Mouse (Mus musculus): ENCODE data around the gene Dock4. TPM values are rescaled to one million over a fixed set of nuclear protein-coding genes. Genes with fewer than 3 reads are reported as not detected.

Dock4 gene
- polyA plus RNA-seq, 1 experiment, result 41.2 TPM

DNA sequence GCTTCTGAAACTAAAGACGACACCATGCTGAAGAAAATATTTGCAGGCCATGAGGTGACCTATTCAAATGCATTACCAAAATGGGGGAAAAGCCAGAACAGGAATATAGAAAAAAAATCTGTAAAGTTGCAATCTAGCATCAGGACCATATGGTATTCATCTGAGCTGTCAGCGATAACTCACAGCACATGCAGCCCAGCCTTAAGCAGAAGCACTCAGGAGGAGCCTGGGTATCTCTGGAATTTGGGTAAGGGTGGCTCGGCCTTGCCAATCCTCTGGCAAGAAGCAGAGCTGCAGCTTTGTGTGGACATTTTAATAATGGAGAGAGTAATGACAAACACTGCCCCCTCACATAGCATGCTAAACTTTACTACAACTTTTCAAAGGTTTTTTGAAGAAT, 15.8 kb upstream of the Dock4 start:
- Histone ChIP-seq H3K4me3 (ENCODE audit: insufficient read depth, low read length) (no peak overlapping the region), H3K4me1 (ENCODE audit: control insufficient read depth, insufficient read depth, low read length) (peaks cover 1% of the 10 kb centered on the region; the same call in 1 of the 2 replicates), H3K27ac (ENCODE audit: insufficient read depth, low read length) (no peak overlapping the region)
- no peak for TF ChIP-seq POLR2A (IDR thresholded peaks at IDR 0.05; ENCODE audit: extremely low read depth, insufficient read depth, low read length)
- no peak for TF ChIP-seq CTCF (IDR thresholded peaks at IDR 0.05; ENCODE audit: extremely low read depth, insufficient read depth, low read length)

DNA sequence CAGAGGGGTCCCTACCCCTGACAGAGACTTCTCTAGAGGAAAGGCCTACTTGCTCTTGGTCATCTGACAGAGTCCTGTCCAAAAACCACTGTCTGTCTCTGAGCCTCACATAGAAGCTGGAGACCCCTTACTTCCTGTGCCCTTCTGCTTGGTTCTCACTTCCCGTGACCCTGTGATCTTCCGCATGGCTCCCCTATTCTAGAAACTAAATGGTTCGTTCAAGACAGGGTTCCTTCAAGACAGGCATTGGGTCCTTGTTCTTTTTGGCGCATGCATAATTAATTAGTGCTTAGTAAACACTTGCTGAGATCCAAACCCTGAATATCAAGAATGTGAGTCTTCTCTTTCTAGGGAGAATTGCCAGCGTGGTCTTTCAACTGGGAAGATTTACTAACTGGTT, 14.7 kb upstream of the Dock4 start:
- TF ChIP-seq CTCF (IDR thresholded peaks at IDR 0.05; ENCODE audit: extremely low read depth, insufficient read depth, low read length), result no peak
- TF ChIP-seq POLR2A (IDR thresholded peaks at IDR 0.05; ENCODE audit: extremely low read depth, insufficient read depth, low read length), result no peak
- H3K27ac ChIP-seq (ENCODE audit: insufficient read depth, low read length), result no peak overlapping the region
- peaks cover 1% of the 10 kb centered on the region; the same call in 1 of the 2 replicates for H3K4me1 ChIP-seq (ENCODE audit: control insufficient read depth, insufficient read depth, low read length)
- no peak overlapping the region for H3K4me3 ChIP-seq (ENCODE audit: insufficient read depth, low read length)

DNA sequence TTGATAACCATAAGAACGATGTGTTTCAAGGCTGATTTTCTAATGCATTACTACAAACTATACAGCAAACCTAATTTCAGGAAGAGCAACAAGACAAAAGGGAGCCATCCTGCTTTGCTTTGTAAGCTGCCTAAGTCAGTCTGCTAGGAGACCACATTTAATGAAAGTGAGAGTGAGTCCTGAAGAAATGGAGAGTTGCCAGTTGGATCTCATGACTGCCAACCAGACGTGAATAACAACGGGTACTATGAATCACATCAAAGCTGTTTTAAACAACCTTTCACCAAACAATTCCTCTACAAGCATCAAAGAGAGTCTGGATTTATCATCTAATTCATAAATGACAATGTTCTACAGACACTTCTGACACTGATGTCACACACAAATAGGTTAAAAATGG, 11.7 kb upstream of the Dock4 start:
- TF ChIP-seq POLR2A (IDR thresholded peaks at IDR 0.05; ENCODE audit: extremely low read depth, insufficient read depth, low read length), result no peak
- no peak for TF ChIP-seq CTCF (IDR thresholded peaks at IDR 0.05; ENCODE audit: extremely low read depth, insufficient read depth, low read length)
- H3K4me1 ChIP-seq (ENCODE audit: control insufficient read depth, insufficient read depth, low read length), result peaks cover 3% of the 10 kb centered on the region; the same call in 1 of the 2 replicates
- H3K4me3 ChIP-seq (ENCODE audit: insufficient read depth, low read length), result no peak overlapping the region
- H3K27ac ChIP-seq (ENCODE audit: insufficient read depth, low read length), result no peak overlapping the region

DNA sequence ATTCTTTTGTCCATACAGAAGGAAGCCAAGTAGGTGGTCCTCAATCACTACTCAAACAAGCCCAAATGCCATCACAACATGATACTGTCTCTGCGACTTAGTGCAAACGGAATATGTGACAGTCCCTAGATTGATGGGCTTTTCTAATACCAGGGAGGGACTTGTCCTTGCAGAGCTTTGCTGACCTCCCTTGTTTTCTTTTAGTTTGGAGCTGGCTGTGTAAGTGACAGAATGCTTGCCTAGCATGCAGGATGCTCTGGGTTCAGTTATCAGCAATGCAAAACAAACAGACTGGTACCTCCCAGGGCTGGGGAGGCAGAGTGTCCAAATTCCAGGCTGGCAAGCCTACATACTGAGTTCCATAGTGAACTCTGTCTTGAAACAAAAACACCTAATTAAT, 7.7 kb upstream of the Dock4 start:
- no peak overlapping the region for H3K4me3 ChIP-seq (ENCODE audit: insufficient read depth, low read length)
- H3K27ac ChIP-seq (ENCODE audit: insufficient read depth, low read length), result no peak overlapping the region
- TF ChIP-seq CTCF (IDR thresholded peaks at IDR 0.05; ENCODE audit: extremely low read depth, insufficient read depth, low read length) (no peak), POLR2A (IDR thresholded peaks at IDR 0.05; ENCODE audit: extremely low read depth, insufficient read depth, low read length) (no peak)
- peaks cover 3% of the 10 kb centered on the region; the same call in 1 of the 2 replicates for H3K4me1 ChIP-seq (ENCODE audit: control insufficient read depth, insufficient read depth, low read length)

DNA sequence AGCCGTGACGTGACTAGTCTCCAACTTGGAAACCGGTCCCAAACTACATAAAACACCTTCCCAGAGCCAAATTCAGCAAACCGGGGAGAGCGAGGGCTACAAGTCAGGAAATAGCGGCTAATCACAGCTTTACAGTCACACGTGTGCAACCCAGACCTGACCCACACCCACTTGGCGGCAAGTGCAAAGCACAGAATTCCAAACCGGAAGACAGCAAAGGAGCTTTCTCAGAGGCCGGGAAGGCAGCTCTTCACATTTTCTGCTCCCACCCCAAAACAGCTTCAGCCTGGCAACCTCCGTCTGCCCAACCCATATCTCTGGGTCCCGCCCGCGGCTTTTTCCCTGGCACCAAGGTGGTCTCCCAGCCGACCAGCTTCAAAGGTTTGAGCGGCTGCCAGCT, 546 bp upstream of the Dock4 start:
- no peak for TF ChIP-seq POLR2A (IDR thresholded peaks at IDR 0.05; ENCODE audit: extremely low read depth, insufficient read depth, low read length)
- no peak for TF ChIP-seq CTCF (IDR thresholded peaks at IDR 0.05; ENCODE audit: extremely low read depth, insufficient read depth, low read length)
- H3K27ac ChIP-seq (ENCODE audit: insufficient read depth, low read length), result no peak overlapping the region
- H3K4me1 ChIP-seq (ENCODE audit: control insufficient read depth, insufficient read depth, low read length), result no peaks in the 10 kb centered on the region; the same call in 1 of the 2 replicates
- H3K4me3 ChIP-seq (ENCODE audit: insufficient read depth, low read length), result peak overlapping the region; percentile 71

DNA sequence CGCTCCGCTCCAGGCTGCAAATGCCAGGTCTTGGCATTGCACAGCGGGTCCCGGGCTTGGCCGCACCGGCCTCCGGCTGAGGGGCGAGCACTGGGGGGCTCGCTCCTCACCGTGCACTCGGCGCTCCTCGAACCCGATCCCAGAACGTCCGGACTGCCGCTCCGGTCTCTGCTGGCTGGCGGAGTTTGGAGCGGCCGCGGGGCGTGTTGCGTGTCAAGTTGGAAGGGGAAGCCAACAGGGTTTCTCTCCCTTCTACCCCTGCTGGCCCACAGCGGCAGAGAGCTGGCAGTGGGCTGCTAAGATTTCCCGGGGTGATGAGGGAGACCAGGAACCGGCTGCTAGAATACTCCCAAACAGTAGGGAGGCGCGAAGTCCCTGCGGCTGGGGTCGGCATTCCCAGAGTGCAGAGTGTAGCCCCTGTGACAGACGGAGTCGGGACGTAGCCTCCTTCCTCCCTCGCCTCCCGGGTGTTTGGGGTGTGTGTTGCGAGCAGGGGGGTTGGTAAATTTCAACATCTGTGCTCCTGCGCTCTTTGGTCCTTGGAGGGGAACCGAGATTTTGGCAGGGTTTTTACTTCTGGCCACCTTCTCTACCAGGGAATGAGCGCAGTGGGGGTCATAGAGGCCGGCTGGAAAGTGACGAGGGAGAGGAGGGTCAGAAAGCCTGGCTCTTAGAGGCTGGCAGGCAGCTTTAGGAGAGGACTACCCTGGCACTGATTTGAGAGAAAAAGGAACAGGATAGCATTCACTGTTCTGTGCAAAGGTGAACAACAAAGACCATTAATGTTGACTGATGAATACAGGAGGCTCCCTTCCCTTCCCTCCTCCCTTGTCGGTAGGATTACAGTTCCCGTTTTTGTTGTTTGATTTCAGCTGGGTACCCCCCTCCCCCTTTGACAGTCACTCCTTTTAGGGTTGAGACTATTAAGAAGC, 964 bp downstream of the Dock4 start:
- peak overlapping the region; percentile 71 for H3K4me3 ChIP-seq (ENCODE audit: insufficient read depth, low read length)
- H3K4me1 ChIP-seq (ENCODE audit: control insufficient read depth, insufficient read depth, low read length), result no peaks in the 10 kb centered on the region; the same call in 1 of the 2 replicates
- H3K27ac ChIP-seq (ENCODE audit: insufficient read depth, low read length), result peak overlapping the region; percentile 74
- TF ChIP-seq POLR2A (IDR thresholded peaks at IDR 0.05; ENCODE audit: extremely low read depth, insufficient read depth, low read length), result 0 out of 2 replicates have a peak, but pooled peaks have one; percentile 20
- TF ChIP-seq CTCF (IDR thresholded peaks at IDR 0.05; ENCODE audit: extremely low read depth, insufficient read depth, low read length), result no peak

DNA sequence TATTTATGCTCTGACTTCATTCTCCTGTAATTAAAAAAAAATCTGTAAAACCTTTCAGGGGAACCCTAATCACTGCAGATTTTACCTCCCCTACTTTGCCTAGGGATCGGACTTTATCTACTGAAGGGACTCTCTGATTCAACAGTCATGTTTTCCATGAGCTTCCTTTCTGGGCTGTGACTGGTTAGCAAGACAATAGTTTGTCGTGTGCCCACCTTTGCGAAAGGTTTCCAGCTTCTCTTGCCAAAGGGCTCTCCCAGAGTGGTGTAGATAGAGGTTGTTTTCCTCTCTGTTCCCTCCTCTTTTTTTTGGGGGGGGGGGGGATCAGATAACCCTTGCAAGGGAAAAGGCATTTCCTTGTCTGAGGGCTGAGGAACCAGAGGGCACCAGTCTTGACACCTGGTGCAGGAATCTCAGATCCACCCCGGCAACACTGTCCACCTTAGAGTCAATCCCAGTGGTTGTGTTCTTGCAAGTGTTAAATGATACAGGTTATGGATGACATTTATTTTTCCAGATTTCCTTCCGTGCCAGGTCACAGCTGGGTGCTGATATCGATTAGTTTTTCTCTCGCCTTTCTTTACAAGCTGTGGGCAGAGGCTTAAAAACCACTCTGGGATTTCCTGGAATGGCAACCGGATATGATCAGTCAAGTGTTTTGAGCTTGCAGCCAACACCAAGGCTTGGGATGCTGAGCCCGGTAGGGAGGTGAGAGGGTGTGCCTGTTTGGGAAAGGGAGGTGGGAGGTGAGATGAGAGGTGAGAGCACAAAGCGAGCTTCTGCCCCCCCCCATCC, 2.0 kb downstream of the Dock4 start:
- Histone ChIP-seq H3K27ac (ENCODE audit: insufficient read depth, low read length) (no peak overlapping the region), H3K4me1 (ENCODE audit: control insufficient read depth, insufficient read depth, low read length) (no peaks in the 10 kb centered on the region; the same call in 1 of the 2 replicates), H3K4me3 (ENCODE audit: insufficient read depth, low read length) (peak overlapping the region; percentile 71)
- TF ChIP-seq POLR2A (IDR thresholded peaks at IDR 0.05; ENCODE audit: extremely low read depth, insufficient read depth, low read length) (no peak), CTCF (IDR thresholded peaks at IDR 0.05; ENCODE audit: extremely low read depth, insufficient read depth, low read length) (no peak)

DNA sequence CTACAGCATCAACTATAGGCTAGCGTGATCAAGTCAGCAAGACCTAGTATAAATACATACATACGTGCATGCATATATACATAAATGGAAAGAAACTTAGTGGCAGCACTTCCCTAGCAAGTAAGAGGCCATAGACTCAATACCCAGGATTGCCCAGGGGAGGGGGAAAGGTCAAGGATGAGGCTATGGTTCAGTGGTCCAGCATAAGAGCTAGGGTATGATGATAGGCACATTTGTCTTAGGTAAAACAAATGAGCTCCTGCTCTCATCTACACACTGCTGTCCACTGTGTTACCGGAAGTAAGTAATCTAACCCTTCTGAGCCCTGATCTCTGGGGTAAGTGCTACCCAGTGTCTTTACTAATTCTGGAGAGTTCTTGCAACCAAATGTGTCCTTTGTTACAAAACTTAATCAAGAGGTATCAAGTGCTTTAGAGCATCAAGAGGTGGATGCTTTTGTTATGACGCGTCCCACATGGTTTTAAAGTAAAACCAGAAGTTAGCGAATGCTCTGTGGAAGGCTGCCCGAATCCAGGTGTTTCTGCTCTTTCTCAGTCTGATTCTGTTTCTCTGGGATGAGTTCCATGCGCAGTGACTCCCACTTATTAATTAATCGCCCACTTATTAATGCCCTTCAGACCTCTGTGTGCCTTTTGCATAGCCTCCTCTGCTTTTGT, 3.5 kb downstream of the Dock4 start:
- Histone ChIP-seq H3K4me1 (ENCODE audit: control insufficient read depth, insufficient read depth, low read length) (no peaks in the 10 kb centered on the region; the same call in 1 of the 2 replicates), H3K27ac (ENCODE audit: insufficient read depth, low read length) (no peak overlapping the region), H3K4me3 (ENCODE audit: insufficient read depth, low read length) (no peak overlapping the region)
- TF ChIP-seq CTCF (IDR thresholded peaks at IDR 0.05; ENCODE audit: extremely low read depth, insufficient read depth, low read length) (no peak), POLR2A (IDR thresholded peaks at IDR 0.05; ENCODE audit: extremely low read depth, insufficient read depth, low read length) (no peak)

DNA sequence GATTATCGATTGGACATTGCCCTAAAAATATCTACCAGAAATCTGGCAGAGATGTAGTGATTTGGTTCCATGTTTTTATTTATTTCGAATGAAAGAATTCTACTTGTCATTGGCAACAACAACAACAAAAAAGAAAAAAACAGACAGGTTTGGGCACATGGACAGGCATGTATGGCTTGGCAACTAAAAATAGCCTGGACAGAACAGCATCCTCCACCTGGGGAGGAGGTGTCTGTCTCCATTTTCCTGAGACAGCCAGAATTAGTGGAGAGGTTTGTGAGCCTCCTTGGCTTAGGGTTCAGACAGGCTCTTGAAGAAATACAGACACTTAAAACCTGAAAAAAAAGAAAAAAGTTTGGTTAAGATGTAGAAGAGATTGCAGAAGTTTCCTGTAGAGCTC, 10.8 kb downstream of the Dock4 start:
- H3K4me1 ChIP-seq (ENCODE audit: control insufficient read depth, insufficient read depth, low read length), result peaks cover 2% of the 10 kb centered on the region; the same call in 1 of the 2 replicates
- H3K27ac ChIP-seq (ENCODE audit: insufficient read depth, low read length), result no peak overlapping the region
- H3K4me3 ChIP-seq (ENCODE audit: insufficient read depth, low read length), result no peak overlapping the region
- TF ChIP-seq POLR2A (IDR thresholded peaks at IDR 0.05; ENCODE audit: extremely low read depth, insufficient read depth, low read length), result no peak
- TF ChIP-seq CTCF (IDR thresholded peaks at IDR 0.05; ENCODE audit: extremely low read depth, insufficient read depth, low read length), result no peak

Measured in cortical plate, adult 2 months (tissue).